ENCODE assay signal across 23 mouse cellular contexts in the genomic region with DNA sequence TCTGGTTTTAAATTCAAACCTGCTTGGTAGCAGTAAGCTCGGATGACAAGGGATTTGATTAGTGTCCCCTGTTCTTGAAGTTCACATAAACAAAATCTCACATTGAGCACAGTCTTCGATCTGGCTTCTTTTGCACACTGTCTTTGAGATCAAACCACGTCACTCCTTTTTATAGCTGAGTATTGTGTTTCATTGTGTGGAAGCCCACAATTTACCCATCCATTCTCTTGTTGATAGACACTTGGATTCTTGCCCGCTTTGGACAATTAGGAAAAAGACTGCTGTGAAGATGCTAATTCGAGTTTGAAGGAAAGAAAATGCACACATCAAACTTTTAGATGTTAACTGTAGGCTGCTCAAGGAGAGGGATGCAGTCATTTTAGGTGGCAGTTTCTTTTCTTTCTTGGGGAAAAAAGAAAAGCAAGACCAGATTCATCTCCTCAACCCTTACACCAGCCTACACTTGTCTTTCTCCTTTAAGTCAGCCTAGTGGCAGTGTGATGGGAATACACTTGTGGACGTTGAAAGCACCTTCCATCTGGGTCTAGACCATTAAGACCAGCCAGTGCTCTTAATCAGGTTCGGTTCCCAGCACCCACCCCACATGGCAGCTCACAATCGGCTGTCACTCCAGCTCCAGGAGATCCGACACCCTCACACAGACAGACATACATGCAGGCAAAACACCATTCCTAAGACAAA. TPM values are rescaled to one million over a fixed set of nuclear protein-coding genes. Genes with fewer than 3 reads are reported as not detected.
DNase-seq lines count a peak whose midpoint lies in the region; ATAC-seq and TF ChIP-seq lines count a peak whose summit lies in the region.
"Had no signal": no experiment of that assay in that cellular context is flagged by ENCODE, and none has a peak within 500 bp of the region (broad histone marks: within the 10 kb centered on the region; RNA-seq: fewer than 3 reads in every experiment).

No protein-coding gene starts in this region.

- TF ChIP-seq POLR2A in ES-Bruce4 (IDR thresholded peaks at IDR 0.05; ENCODE audit: insufficient read depth, low read length) (no peak), myocyte (IDR thresholded peaks at IDR 0.05; ENCODE audit: insufficient read length, low read depth) (no peak)

- H3K4me2 ChIP-seq in forebrain, embryonic 15.5 days (replicated peaks), result no peak overlapping the region
- H3K4me2 ChIP-seq in forebrain, embryonic 13.5 days, result no peak overlapping the region
- peak overlapping the region; percentile 50 for H3K4me2 ChIP-seq in myocyte (ENCODE audit: low read depth)
- H3K4me2 ChIP-seq: heart, embryonic 13.5 days; hindbrain, embryonic 15.5 days had no signal

- peak overlapping the region; percentile 34; the same call in 1 of the 2 replicates for H3K27ac ChIP-seq in forebrain, embryonic 15.5 days (replicated peaks)
- no peak overlapping the region for H3K27ac ChIP-seq in forebrain, embryonic 13.5 days
- peak overlapping the region; percentile 39 for H3K27ac ChIP-seq in ES-Bruce4 (ENCODE audit: insufficient read depth, low read length)
- H3K27ac ChIP-seq: embryonic facial prominence, embryonic 10.5 days; heart, embryonic 13.5 days; hindbrain, embryonic 15.5 days had no signal

- no peak for TF ChIP-seq EP300 in ES-Bruce4 (IDR thresholded peaks at IDR 0.05; ENCODE audit: insufficient read depth, low read depth, low read length)

- TF ChIP-seq CTCF in ES-Bruce4 (IDR thresholded peaks at IDR 0.05; ENCODE audit: low read depth, low read length), result no peak

- WGBS in forebrain, embryonic 15.5 days, result 46% methylated on average over 9 of the region's 9 CpGs
- WGBS in forebrain, embryonic 13.5 days, result 57% methylated on average over 9 of the region's 9 CpGs

- no peaks in the 10 kb centered on the region for H3K27me3 ChIP-seq in forebrain, embryonic 15.5 days
- H3K27me3 ChIP-seq in forebrain, embryonic 13.5 days, result no peaks in the 10 kb centered on the region
- H3K27me3 ChIP-seq in ES-Bruce4 (ENCODE audit: control insufficient read depth, insufficient read depth, low read length, poor library complexity, severe bottlenecking), result no peaks in the 10 kb centered on the region
- no peaks in the 10 kb centered on the region for H3K27me3 ChIP-seq in myocyte (ENCODE audit: control insufficient read depth, insufficient read depth, insufficient read length)
- H3K27me3 ChIP-seq: heart, embryonic 13.5 days; hindbrain, embryonic 15.5 days had no signal

- H3K36me3 ChIP-seq in forebrain, embryonic 15.5 days, result no peaks in the 10 kb centered on the region
- H3K36me3 ChIP-seq in forebrain, embryonic 13.5 days (ENCODE audit: poor library complexity, severe bottlenecking), result no peaks in the 10 kb centered on the region
- no peaks in the 10 kb centered on the region for H3K36me3 ChIP-seq in ES-Bruce4 (ENCODE audit: control insufficient read depth, insufficient read depth, low read length, poor library complexity, severe bottlenecking)
- H3K36me3 ChIP-seq in myocyte (ENCODE audit: control insufficient read depth, insufficient read depth), result no peaks in the 10 kb centered on the region
- H3K36me3 ChIP-seq: embryonic facial prominence, embryonic 10.5 days; heart, embryonic 13.5 days; hindbrain, embryonic 15.5 days had no signal

- no peak overlapping the region for H3K9ac ChIP-seq in forebrain, embryonic 15.5 days (replicated peaks)
- H3K9ac ChIP-seq in forebrain, embryonic 13.5 days, result no peak overlapping the region
- no peak overlapping the region for H3K9ac ChIP-seq in ES-Bruce4 (ENCODE audit: low read depth, poor library complexity, severe bottlenecking)
- H3K9ac ChIP-seq: heart, embryonic 13.5 days; hindbrain, embryonic 15.5 days had no signal

- no peaks in the 10 kb centered on the region for H3K79me2 ChIP-seq in myocyte (ENCODE audit: control insufficient read depth, insufficient read depth)

- no peak overlapping the region for H3ac ChIP-seq in myocyte (ENCODE audit: control insufficient read depth, insufficient read length)

- no peak; the same call in 1 of the 2 replicates for ATAC-seq in forebrain, embryonic 15.5 days (replicated peaks)
- no peak for ATAC-seq in forebrain, embryonic 13.5 days
- ATAC-seq: intestine, embryonic 16.5 days had no signal

- intact Hi-C loops in left cerebral cortex, postnatal 36 days (cut with DNase I), result loop anchor here (10.0 kb wide), 1 partner anchor 184 kb away; the partner anchor contains the start of gene Nfat5

- peak; percentile 23 for DNase-seq in MN1 (ENCODE audit: low spot score)
- DNase-seq in left cerebral cortex, postnatal 36 days (ENCODE audit: low spot score in 2 of 2), result no peak
- no peak for DNase-seq in cerebellum, adult 11-12 months
- DNase-seq: adrenal gland, adult 2 months; adrenal gland, postnatal 25 days; cerebellum, adult 11 months; cerebellum, adult 9-10 months; cerebellum, postnatal 36 days; gastrocnemius, postnatal 36 days; heart, postnatal 36 days had no signal

- no peak overlapping the region for H3K4me3 ChIP-seq in forebrain, embryonic 15.5 days
- no peak overlapping the region for H3K4me3 ChIP-seq in forebrain, embryonic 13.5 days
- H3K4me3 ChIP-seq in ES-Bruce4 (ENCODE audit: low read depth, low read length) (no peak overlapping the region), myocyte (no peak overlapping the region)
- H3K4me3 ChIP-seq: embryonic facial prominence, embryonic 10.5 days; heart, embryonic 13.5 days; hindbrain, embryonic 15.5 days had no signal

- H3K9me3 ChIP-seq in forebrain, embryonic 15.5 days, result no peaks in the 10 kb centered on the region
- no peaks in the 10 kb centered on the region for H3K9me3 ChIP-seq in forebrain, embryonic 13.5 days (replicated peaks)
- no peaks in the 10 kb centered on the region for H3K9me3 ChIP-seq in ES-Bruce4 (replicated peaks; ENCODE audit: control insufficient read depth, insufficient read depth, low read length, poor library complexity, severe bottlenecking)
- H3K9me3 ChIP-seq: embryonic facial prominence, embryonic 10.5 days; heart, embryonic 13.5 days; hindbrain, embryonic 15.5 days had no signal

- H3K4me1 ChIP-seq in forebrain, embryonic 15.5 days, result peaks cover 3% of the 10 kb centered on the region; the same call in 1 of the 2 replicates
- 0 out of 2 replicates have a peak, but pooled peaks cover 3% of the 10 kb centered on the region for H3K4me1 ChIP-seq in forebrain, embryonic 13.5 days
- H3K4me1 ChIP-seq in ES-Bruce4 (ENCODE audit: control insufficient read depth, insufficient read depth, low read length), result peaks cover 5% of the 10 kb centered on the region
- H3K4me1 ChIP-seq: hindbrain, embryonic 15.5 days had no signal

TF ChIP-seq in myocyte, 11 proteins besides CTCF, POLR2A, EP300 and RAD21:
- TF ChIP-seq POLR2AphosphoS2 (IDR thresholded peaks at IDR 0.05; ENCODE audit: insufficient read length, low read depth) (no peak), SRF (IDR thresholded peaks at IDR 0.05; ENCODE audit: control insufficient read depth, insufficient read length, low read depth) (no peak), E2F4 (IDR thresholded peaks at IDR 0.05; ENCODE audit: insufficient read depth) (no peak), CEBPB (IDR thresholded peaks at IDR 0.05; ENCODE audit: insufficient read depth, poor library complexity, severe bottlenecking) (no peak), REST (IDR thresholded peaks at IDR 0.05; ENCODE audit: insufficient read depth, insufficient read length) (no peak), MAX (IDR thresholded peaks at IDR 0.05; ENCODE audit: low read depth) (no peak), MYOG (IDR thresholded peaks at IDR 0.05; ENCODE audit: control insufficient read depth in 1 of 3, insufficient read depth in 1 of 3, insufficient read length in 2 of 3, low read depth in 2 of 3) (no peak), MYOD1 (IDR thresholded peaks at IDR 0.05; ENCODE audit: control insufficient read depth in 1 of 3, insufficient read length in 2 of 3, low read depth in 2 of 3) (no peak), USF1 (IDR thresholded peaks at IDR 0.05; ENCODE audit: low read depth) (no peak), TCF3 (IDR thresholded peaks at IDR 0.05; ENCODE audit: insufficient read length, low read depth) (no peak)

RNA-seq across cellular contexts. Expression of gene Terf2, which starts 14.4 kb away (rescaled TPM):
- 22.8 and 26.1 TPM in 2 replicates for polyA plus RNA-seq in forebrain, embryonic 15.5 days (2015; fragmentation: Nextera tagmentation; extraction: Ambion mirVana)
- polyA plus RNA-seq in forebrain, embryonic 13.5 days (2015; fragmentation: Nextera tagmentation; extraction: Ambion mirVana), result 25.0 and 25.5 TPM in 2 replicates
- polyA plus RNA-seq in ES-Bruce4 (2011; ENCODE audit: insufficient read depth, insufficient read length, low read depth, missing spikeins) (40.8 and 48.6 TPM in 2 replicates), myocyte (2012; fragmentation: generic; extraction: Trizol) (14.7 TPM)
- 10 to 100 TPM; 37.9 to 38.3 TPM for total RNA-seq in left cerebral cortex, postnatal 36 days (2021)

RNA-seq across cellular contexts. Expression of gene Cyb5b, which starts 39.7 kb away (rescaled TPM):
- 103 and 105 TPM in 2 replicates for polyA plus RNA-seq in forebrain, embryonic 15.5 days (2015; fragmentation: Nextera tagmentation; extraction: Ambion mirVana)
- polyA plus RNA-seq in forebrain, embryonic 13.5 days (2015; fragmentation: Nextera tagmentation; extraction: Ambion mirVana), result 102 and 115 TPM in 2 replicates
- 102 and 105 TPM in 2 replicates for polyA plus RNA-seq in ES-Bruce4 (2011; ENCODE audit: insufficient read depth, insufficient read length, low read depth, missing spikeins)
- polyA plus RNA-seq in myocyte (2012; fragmentation: generic; extraction: Trizol), result 48.3 TPM
- total RNA-seq in left cerebral cortex, postnatal 36 days (2021), result 10 to 100 TPM; 88.3 to 91.7 TPM

RNA-seq across cellular contexts. Expression of gene Tmed6, which starts 45.3 kb away (rescaled TPM):
- polyA plus RNA-seq in forebrain, embryonic 15.5 days (2015; fragmentation: Nextera tagmentation; extraction: Ambion mirVana), result not detected in 2 replicates
- not detected in 2 replicates for polyA plus RNA-seq in forebrain, embryonic 13.5 days (2015; fragmentation: Nextera tagmentation; extraction: Ambion mirVana)
- polyA plus RNA-seq in ES-Bruce4 (2011; ENCODE audit: insufficient read depth, insufficient read length, low read depth, missing spikeins) (not detected in 2 replicates), myocyte (2012; fragmentation: generic; extraction: Trizol) (not detected)
- not detected for total RNA-seq in left cerebral cortex, postnatal 36 days (2021)
- total RNA-seq: adrenal gland, adult 2 months; adrenal gland, postnatal 25 days; gastrocnemius, adult 8-10 months; gastrocnemius, postnatal 36 days; heart, postnatal 36 days had no signal
- polyA plus RNA-seq: adrenal gland, adult 2 months; C2C12; embryonic facial prominence, embryonic 10.5 days; embryonic facial prominence, embryonic 14.5 days; heart, embryonic 13.5 days; heart, postnatal 0 days; hindbrain, embryonic 11.5 days; hindbrain, embryonic 15.5 days had no signal

RNA-seq across cellular contexts. Expression of gene Nip7, which starts 54.1 kb away (rescaled TPM):
- polyA plus RNA-seq in forebrain, embryonic 15.5 days (2015; fragmentation: Nextera tagmentation; extraction: Ambion mirVana), result 81.0 and 84.1 TPM in 2 replicates
- 91.3 and 99.6 TPM in 2 replicates for polyA plus RNA-seq in forebrain, embryonic 13.5 days (2015; fragmentation: Nextera tagmentation; extraction: Ambion mirVana)
- polyA plus RNA-seq in ES-Bruce4 (2011; ENCODE audit: insufficient read depth, insufficient read length, low read depth, missing spikeins) (130 and 156 TPM in 2 replicates), myocyte (2012; fragmentation: generic; extraction: Trizol) (81.4 TPM)
- total RNA-seq in left cerebral cortex, postnatal 36 days (2021), result 10 to 100 TPM; 42.2 to 43.8 TPM

RNA-seq across cellular contexts. Expression of gene Cog8, which starts 54.3 kb away (rescaled TPM):
- polyA plus RNA-seq in forebrain, embryonic 15.5 days (2015; fragmentation: Nextera tagmentation; extraction: Ambion mirVana), result 42.2 and 45.7 TPM in 2 replicates
- polyA plus RNA-seq in forebrain, embryonic 13.5 days (2015; fragmentation: Nextera tagmentation; extraction: Ambion mirVana), result 34.5 and 35.5 TPM in 2 replicates
- polyA plus RNA-seq in ES-Bruce4 (2011; ENCODE audit: insufficient read depth, insufficient read length, low read depth, missing spikeins) (20.0 and 21.4 TPM in 2 replicates), myocyte (2012; fragmentation: generic; extraction: Trizol) (28.3 TPM)
- total RNA-seq in left cerebral cortex, postnatal 36 days (2021), result 10 to 100 TPM; 27.2 to 27.8 TPM
